In the genomic region with DNA sequence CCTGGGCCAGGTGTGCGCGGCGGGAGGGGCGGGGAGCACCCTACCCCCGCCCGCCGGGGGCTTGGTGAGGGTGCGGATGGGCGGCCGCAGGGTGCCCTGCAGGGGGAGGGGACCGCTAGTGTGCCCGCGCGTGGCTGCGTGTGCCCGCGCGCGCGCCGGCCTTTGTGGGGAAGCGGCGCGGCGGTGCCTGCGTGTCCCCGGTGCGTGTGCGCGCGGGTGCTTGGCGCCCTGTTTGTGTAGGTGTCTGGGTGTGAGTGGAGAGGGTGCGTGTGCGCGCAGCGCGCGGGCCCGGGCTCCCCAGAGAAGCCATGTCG, we compare ENCODE assay signal across 8 mouse cellular contexts. TPM values are rescaled to one million over a fixed set of nuclear protein-coding genes. Genes with fewer than 3 reads are reported as not detected.
DNase-seq lines count a peak whose midpoint lies in the region; ATAC-seq lines count a peak whose summit lies in the region.

No protein-coding gene starts in this region.

- H3K36me3 ChIP-seq in megakaryocyte, embryonic 14.5 days (replicated peaks; ENCODE audit: low read length) = no peaks in the 10 kb centered on the region
- H3K36me3 ChIP-seq in hindbrain, embryonic 13.5 days = 0 out of 2 replicates have a peak, but pooled peaks cover 7% of the 10 kb centered on the region
- H3K36me3 ChIP-seq in liver, embryonic 11.5 days (ENCODE audit: control insufficient read depth, insufficient read depth, low read length) = 0 out of 2 replicates have a peak, but pooled peaks cover 4% of the 10 kb centered on the region

- H3K9ac ChIP-seq in hindbrain, embryonic 13.5 days = peak overlapping the region; percentile 99
- H3K9ac ChIP-seq in liver, embryonic 11.5 days (ENCODE audit: low read depth, low read length) = peak overlapping the region; percentile 80

- H3K9me3 ChIP-seq in megakaryocyte, embryonic 14.5 days = no peaks in the 10 kb centered on the region
- no peaks in the 10 kb centered on the region for H3K9me3 ChIP-seq in hindbrain, embryonic 13.5 days
- no peaks in the 10 kb centered on the region for H3K9me3 ChIP-seq in liver, embryonic 11.5 days (ENCODE audit: control insufficient read depth, low read length)

- peaks cover 83% of the 10 kb centered on the region for H3K4me1 ChIP-seq in megakaryocyte, embryonic 14.5 days
- peaks cover 70% of the 10 kb centered on the region for H3K4me1 ChIP-seq in hindbrain, embryonic 13.5 days (replicated peaks)
- H3K4me1 ChIP-seq in liver, embryonic 11.5 days (replicated peaks; ENCODE audit: control insufficient read depth, insufficient read depth, low read length) = peaks cover 48% of the 10 kb centered on the region

- under 1% methylated on average over 39 of the region's 40 CpGs for WGBS in hindbrain, embryonic 13.5 days
- WGBS in liver, embryonic 11.5 days = under 1% methylated on average over 30 of the region's 40 CpGs

- H3K27me3 ChIP-seq in megakaryocyte, embryonic 14.5 days (replicated peaks) = peaks cover 68% of the 10 kb centered on the region
- H3K27me3 ChIP-seq in hindbrain, embryonic 13.5 days = no peaks in the 10 kb centered on the region
- peaks cover 30% of the 10 kb centered on the region for H3K27me3 ChIP-seq in liver, embryonic 11.5 days (replicated peaks; ENCODE audit: control insufficient read depth, insufficient read depth, low read length)

- ATAC-seq in megakaryocyte, adult 5-6 weeks (ENCODE audit: poor library complexity, severe bottlenecking) = no peak
- ATAC-seq in hindbrain, embryonic 13.5 days (ENCODE audit: low FRiP score) = no peak
- no peak for ATAC-seq in liver, embryonic 11.5 days (replicated peaks; ENCODE audit: low FRiP score)

- DNase-seq in adrenal gland, postnatal 10 days = peak; percentile 42
- DNase-seq in adrenal gland, adult 8-10 months = no peak
- no peak for DNase-seq in liver, embryonic 11.5 days (ENCODE audit: low spot score)
- DNase-seq in right cerebral cortex, adult 18-20 months = peak; percentile 88
- no peak for DNase-seq in ovary, adult 18-20 months (ENCODE audit: low spot score)

- peak overlapping the region; percentile 100 for H3K27ac ChIP-seq in hindbrain, embryonic 13.5 days
- peak overlapping the region; percentile 93 for H3K27ac ChIP-seq in liver, embryonic 11.5 days (ENCODE audit: low read depth, low read length)

- H3K4me3 ChIP-seq in megakaryocyte, embryonic 14.5 days (replicated peaks) = peak overlapping the region; percentile 92
- peak overlapping the region; percentile 96 for H3K4me3 ChIP-seq in hindbrain, embryonic 13.5 days
- H3K4me3 ChIP-seq in liver, embryonic 11.5 days (ENCODE audit: low read depth, low read length) = peak overlapping the region; percentile 86

- peak overlapping the region; percentile 87 for H3K4me2 ChIP-seq in hindbrain, embryonic 13.5 days
- H3K4me2 ChIP-seq in liver, embryonic 11.5 days = peak overlapping the region; percentile 97

RNA-seq across cellular contexts. Expression of gene Adgrl1, which starts 1.0 kb away (rescaled TPM):
- total RNA-seq in adrenal gland, postnatal 10 days (2021) = 10 to 100 TPM; 48.7 to 60.4 TPM
- total RNA-seq in adrenal gland, adult 8-10 months (2022) = 100 to 1,000 TPM in 3 of 4 experiments, 10 to 100 TPM in 1; 90.5 to 113 (median 105) TPM
- 6.8 and 10.5 TPM in 2 replicates for polyA plus RNA-seq in megakaryocyte, embryonic 14.5 days (2012; ENCODE audit: insufficient read depth, low replicate concordance)
- total RNA-seq in megakaryocyte, adult 5-6 weeks (2015) = 2.4 and 3.6 TPM in 2 replicates
- 1.7 TPM in 2 replicates for total RNA-seq in megakaryocyte, adult 5-6 weeks (2017)
- polyA plus RNA-seq in hindbrain, embryonic 13.5 days (2015; fragmentation: Nextera tagmentation; extraction: Ambion mirVana) = 47.9 and 49.3 TPM in 2 replicates
- polyA plus RNA-seq in liver, embryonic 11.5 days (2014; fragmentation: Nextera tagmentation; extraction: Ambion mirVana) = 7.4 and 10.3 TPM in 2 replicates

RNA-seq across cellular contexts. Expression of gene Gm10644, which starts 54.1 kb away (rescaled TPM):
- under 1 TPM; 0.51 to 0.88 TPM for total RNA-seq in adrenal gland, postnatal 10 days (2021)
- 1 to 10 TPM; 1.5 to 2.2 (median 1.9) TPM for total RNA-seq in adrenal gland, adult 8-10 months (2022)
- polyA plus RNA-seq in megakaryocyte, embryonic 14.5 days (2012; ENCODE audit: insufficient read depth, low replicate concordance) = not detected in 2 replicates
- total RNA-seq in megakaryocyte, adult 5-6 weeks (2015) = 0.09 and 0.31 TPM in 2 replicates
- total RNA-seq in megakaryocyte, adult 5-6 weeks (2017) = 0.40 and 0.94 TPM in 2 replicates
- 0.76 and 0.84 TPM in 2 replicates for polyA plus RNA-seq in hindbrain, embryonic 13.5 days (2015; fragmentation: Nextera tagmentation; extraction: Ambion mirVana)
- 0.25 and 0.37 TPM in 2 replicates for polyA plus RNA-seq in liver, embryonic 11.5 days (2014; fragmentation: Nextera tagmentation; extraction: Ambion mirVana)

RNA-seq across cellular contexts. Expression of gene Asf1b, which starts 54.4 kb away (rescaled TPM):
- total RNA-seq in adrenal gland, postnatal 10 days (2021) = 10 to 100 TPM in 1 of 2 experiments, 1 to 10 TPM in 1; 9.2 to 12.1 TPM
- 1 to 10 TPM; 1.1 to 2.7 (median 1.8) TPM for total RNA-seq in adrenal gland, adult 8-10 months (2022)
- 38.1 and 95.4 TPM in 2 replicates for polyA plus RNA-seq in megakaryocyte, embryonic 14.5 days (2012; ENCODE audit: insufficient read depth, low replicate concordance)
- 87.3 and 95.0 TPM in 2 replicates for total RNA-seq in megakaryocyte, adult 5-6 weeks (2015)
- total RNA-seq in megakaryocyte, adult 5-6 weeks (2017) = 68.5 and 71.1 TPM in 2 replicates
- polyA plus RNA-seq in hindbrain, embryonic 13.5 days (2015; fragmentation: Nextera tagmentation; extraction: Ambion mirVana) = 14.0 and 15.8 TPM in 2 replicates
- polyA plus RNA-seq in liver, embryonic 11.5 days (2014; fragmentation: Nextera tagmentation; extraction: Ambion mirVana) = 109 and 123 TPM in 2 replicates

Comparison
In these comparisons a context has a peak if more than half of its experiments do, and no peak if none do; other contexts are left out.
1. DNase-seq: peak in adrenal gland, postnatal 10 days (single experiment) and right cerebral cortex, adult 18-20 months (single experiment); none in adrenal gland, adult 8-10 months (single experiment), liver, embryonic 11.5 days (single experiment) and ovary, adult 18-20 months (single experiment).
2. RNA of gene Adgrl1, which starts 1.0 kb away (total RNA-seq): 90.5 to 113 TPM in adrenal gland, adult 8-10 months and 48.7 to 60.4 TPM in adrenal gland, postnatal 10 days; 1.7 to 3.6 TPM in megakaryocyte, adult 5-6 weeks; every median in the first group is over 10 times any median in the second.
3. RNA of gene Asf1b, which starts 54.4 kb away (total RNA-seq): 68.5 to 95.0 TPM in megakaryocyte, adult 5-6 weeks; 9.2 to 12.1 TPM in adrenal gland, postnatal 10 days and 1.1 to 2.7 TPM in adrenal gland, adult 8-10 months; every median in the first group is over 4 times any median in the second.
4. Peak in every context shown above with its lines, with median percentiles within 50 percentile points of each other: H3K4me3 ChIP-seq.